Mouse (Mus musculus) intestine, embryonic 15.5 days (tissue): Measurements from ENCODE around the gene Pir. TPM values are rescaled to one million over a fixed set of nuclear protein-coding genes. Genes with fewer than 3 reads are reported as not detected.
A peak's percentile ranks its signal among the peaks of the same experiment; 100 is the strongest.

ENCODE experiments used
- ATAC-seq: fragments of 200-750 bp; cut with Nextera tagmentation; 2 replicates; pipeline ENCODE4 v1.8.0; 2017; ENCODE audit warnings: moderate TSS enrichment, moderate library complexity
- H3K27ac ChIP-seq: fragments of 300-500 bp; sonication (generic); 2 replicates; pipeline ENCODE4 v1.5.1; 2015; ENCODE audit warnings: mild to moderate bottlenecking, inconsistent platforms
- H3K27me3 ChIP-seq: fragments of 300-500 bp; sonication (generic); replicated peaks from 2 replicates; pipeline ENCODE4 v1.6.1; 2015; ENCODE audit warnings: inconsistent platforms
- H3K36me3 ChIP-seq: fragments of 300-500 bp; sonication (generic); 2 replicates; pipeline ENCODE4 v1.6.1; 2015; ENCODE audit warnings: inconsistent platforms
- H3K4me1 ChIP-seq: fragments of 300-500 bp; sonication (generic); replicated peaks from 2 replicates; pipeline ENCODE4 v1.6.1; 2015; ENCODE audit warnings: inconsistent platforms
- H3K4me2 ChIP-seq: fragments of 300-500 bp; sonication (generic); replicated peaks from 2 replicates; pipeline ENCODE4 v1.6.1; 2015; ENCODE audit warnings: mild to moderate bottlenecking, inconsistent platforms
- H3K4me3 ChIP-seq: fragments of 300-500 bp; sonication (generic); replicated peaks from 2 replicates; pipeline ENCODE4 v1.5.1; 2015; ENCODE audit warnings: inconsistent platforms
- H3K9ac ChIP-seq: fragments of 300-500 bp; sonication (generic); 2 replicates; pipeline ENCODE4 v1.6.1; 2015; ENCODE audit warnings: inconsistent platforms
- H3K9me3 ChIP-seq: fragments of 300-500 bp; sonication (generic); 2 replicates; pipeline ENCODE4 v1.6.1; 2016; ENCODE audit warnings: inconsistent platforms
- WGBS: fragments of 180-500 bp; shearing (Covaris S2); methylation state at CpG from one replicate; pipeline ENCODE4 v1.1.7; 2015; 5-methylcytosine and 5-hydroxymethylcytosine counted together
- polyA plus RNA-seq: library from polyadenylated mRNA; unstranded; fragments of >200 nt; fragmentation: Nextera tagmentation; extraction: Ambion mirVana; gene quantifications from 2 replicates; pipeline ENCODE4 v1.2.1, GENCODE M21; 2015

Gene Pir
- polyA plus RNA-seq, 1 experiment from 2014 or later, result 5.4 TPM

GRCm38 (mm10) chrX:164348937-164349336 is 79.8 kb downstream of the Pir start:
- Histone ChIP-seq H3K4me2 (no peak overlapping the region), H3K9ac (no peak overlapping the region)
- 88% methylated on average over 3 of the region's 3 CpGs for WGBS

GRCm38 (mm10) chrX:164365153-164365865 is 96.1 kb downstream of the Pir start:
- no peaks in the 10 kb centered on the region for H3K27me3 ChIP-seq
- no peaks in the 10 kb centered on the region for H3K4me1 ChIP-seq
- no peak overlapping the region for H3K4me3 ChIP-seq
- H3K4me2 ChIP-seq, result no peak overlapping the region
- H3K9me3 ChIP-seq, result no peaks in the 10 kb centered on the region
- no peak overlapping the region for H3K27ac ChIP-seq
- 90% methylated on average over 4 of the region's 4 CpGs for WGBS
- H3K36me3 ChIP-seq, result no peaks in the 10 kb centered on the region
- H3K9ac ChIP-seq, result no peak overlapping the region
- ATAC-seq, result no peak

More at GRCm38 (mm10) chrX:164348937-164349336, 79.8 kb downstream of the Pir start:
- no peak for ATAC-seq
- Histone ChIP-seq H3K27me3 (no peaks in the 10 kb centered on the region), H3K36me3 (no peaks in the 10 kb centered on the region), H3K4me1 (no peaks in the 10 kb centered on the region), H3K9me3 (no peaks in the 10 kb centered on the region), H3K27ac (no peak overlapping the region), H3K4me3 (no peak overlapping the region)

DNA sequence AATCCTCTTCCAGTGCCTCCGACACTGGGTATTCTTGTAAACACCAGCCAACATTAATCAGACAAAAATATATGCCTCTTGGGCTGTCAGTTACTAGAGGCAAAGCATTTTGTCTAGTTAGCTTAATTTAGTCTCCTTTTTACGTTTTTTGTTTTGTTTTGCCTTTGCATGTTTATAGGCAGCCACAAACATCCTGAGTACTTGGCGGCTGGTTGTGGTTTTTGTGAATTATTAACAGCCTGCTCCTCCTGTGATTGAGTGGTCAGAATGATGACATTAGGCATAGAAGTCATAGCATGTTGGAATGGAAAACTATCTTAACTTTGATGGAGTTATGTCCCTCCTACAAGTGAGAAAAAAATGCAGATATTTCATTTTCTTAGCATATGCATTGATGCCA is 101.4 kb downstream of the Pir start:
- no peak for ATAC-seq
- Histone ChIP-seq H3K27me3 (no peaks in the 10 kb centered on the region), H3K36me3 (no peaks in the 10 kb centered on the region), H3K9me3 (no peaks in the 10 kb centered on the region), H3K4me1 (no peaks in the 10 kb centered on the region), H3K4me2 (no peak overlapping the region), H3K27ac (no peak overlapping the region), H3K9ac (no peak overlapping the region), H3K4me3 (no peak overlapping the region)
- 65% methylated on average over 3 of the region's 3 CpGs for WGBS

DNA sequence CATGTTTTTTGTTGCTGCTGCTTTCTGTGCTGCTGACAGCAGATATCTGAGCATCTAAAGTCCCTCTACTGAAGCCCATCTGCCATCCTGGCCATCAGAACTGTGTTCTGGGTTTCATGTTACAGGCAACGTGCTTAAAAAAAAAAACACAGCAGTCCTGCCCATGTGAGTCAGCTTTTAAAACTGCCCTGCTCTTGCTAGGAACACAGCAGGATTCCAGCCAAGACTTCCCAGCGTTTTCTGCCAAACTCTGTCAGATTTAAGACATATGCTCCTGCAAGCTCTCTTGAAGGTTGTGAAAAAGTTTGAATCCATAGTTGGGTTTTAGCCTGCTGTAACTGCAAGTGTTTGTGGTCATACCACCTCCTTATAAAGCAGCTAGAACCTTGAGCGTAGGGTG is 103.9 kb downstream of the Pir start, which contains the start of gene Vegfd:
Vegfd (plus strand) TSS at position 298 of the 400 bp plus-strand sequence.
- 34% methylated on average over 3 of the region's 3 CpGs for WGBS
- H3K4me2 ChIP-seq, result no peak within 1 kb of the TSS
- no peaks in the 10 kb centered on the region for H3K9me3 ChIP-seq
- H3K4me1 ChIP-seq, result no peaks in the 10 kb centered on the region
- H3K27ac ChIP-seq, result no peak within 1 kb of the TSS
- ATAC-seq, result no peak
- no peak within 1 kb of the TSS for H3K9ac ChIP-seq
- H3K4me3 ChIP-seq, result no peak within 1 kb of the TSS
- no peaks in the 10 kb centered on the region for H3K27me3 ChIP-seq
- H3K36me3 ChIP-seq, result no peaks in the 10 kb centered on the region

- Histone ChIP-seq H3K9me3 (no peaks in the 10 kb centered on the region), H3K4me3 (no peak overlapping the region), H3K36me3 (no peaks in the 10 kb centered on the region), H3K27ac (no peak overlapping the region), H3K4me2 (no peak overlapping the region), H3K9ac (no peak overlapping the region), H3K4me1 (no peaks in the 10 kb centered on the region), H3K27me3 (no peaks in the 10 kb centered on the region)
- WGBS, result 60% methylated on average over 5 of the region's 5 CpGs
- no peak for ATAC-seq
These were observed 105.4 kb downstream of the Pir start for GRCm38 (mm10) chrX:164374586-164374985.

DNA sequence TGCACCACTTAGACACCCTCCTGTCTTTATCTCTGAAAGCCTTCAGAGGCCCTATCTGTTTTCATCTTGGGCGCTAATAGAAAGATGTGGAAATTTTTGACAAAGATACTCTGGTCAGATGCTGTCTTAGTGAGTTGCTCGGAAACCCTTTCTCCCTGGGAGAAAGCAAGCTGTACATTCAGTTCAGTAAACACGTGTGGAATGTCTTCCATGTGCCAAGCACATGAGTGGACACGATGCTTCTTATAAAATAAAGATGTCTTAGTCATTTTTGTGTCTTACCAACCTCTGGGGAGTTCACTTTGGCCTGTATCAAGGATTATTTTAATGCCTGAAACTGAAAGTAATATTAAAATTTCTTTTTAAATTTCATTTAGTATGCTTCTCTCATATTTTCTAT is 110.5 kb downstream of the Pir start:
- 72% methylated on average over 4 of the region's 4 CpGs for WGBS
- no peak overlapping the region for H3K27ac ChIP-seq
- no peaks in the 10 kb centered on the region for H3K4me1 ChIP-seq
- H3K4me3 ChIP-seq, result no peak overlapping the region
- H3K4me2 ChIP-seq, result no peak overlapping the region
- no peaks in the 10 kb centered on the region for H3K36me3 ChIP-seq
- no peak for ATAC-seq
- H3K27me3 ChIP-seq, result no peaks in the 10 kb centered on the region
- H3K9me3 ChIP-seq, result no peaks in the 10 kb centered on the region
- H3K9ac ChIP-seq, result no peak overlapping the region

- Histone ChIP-seq H3K4me3 (peak overlapping the region; percentile 32), H3K27ac (no peak overlapping the region), H3K4me2 (peak overlapping the region; percentile 69), H3K27me3 (no peaks in the 10 kb centered on the region), H3K36me3 (no peaks in the 10 kb centered on the region), H3K4me1 (no peaks in the 10 kb centered on the region), H3K9ac (no peak overlapping the region), H3K9me3 (no peaks in the 10 kb centered on the region)
- 19% methylated on average over 32 of the region's 33 CpGs for WGBS
- peak; percentile 99 for ATAC-seq
These were observed 112.6 kb downstream of the Pir start for GRCm38 (mm10) chrX:164381618-164382408.

- 77% methylated on average over 4 of the region's 4 CpGs for WGBS
These were observed 124.9 kb downstream of the Pir start for GRCm38 (mm10) chrX:164394091-164394490.

DNA sequence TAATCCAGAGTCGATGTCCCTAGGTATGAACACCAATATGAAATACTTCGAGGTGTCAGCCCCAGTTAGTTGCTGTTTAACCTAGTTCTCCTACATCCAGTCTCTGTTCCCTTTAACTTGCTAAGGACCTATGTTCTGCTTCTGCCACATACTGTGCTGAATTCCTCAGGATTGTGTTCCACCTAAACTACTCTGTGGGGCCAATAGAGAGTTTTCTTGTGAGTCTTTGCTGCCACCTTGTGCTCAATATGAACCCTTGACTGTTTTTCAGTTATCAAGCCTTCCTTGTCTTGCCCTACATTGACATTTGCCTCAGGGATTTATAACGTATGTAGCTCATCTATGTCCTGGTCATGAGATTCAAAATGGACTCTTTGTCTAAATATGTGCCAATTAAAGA is 129.3 kb downstream of the Pir start:
- H3K36me3 ChIP-seq, result no peaks in the 10 kb centered on the region
- H3K27ac ChIP-seq, result no peak overlapping the region
- no peaks in the 10 kb centered on the region for H3K9me3 ChIP-seq
- no peak overlapping the region for H3K4me2 ChIP-seq
- H3K27me3 ChIP-seq, result no peaks in the 10 kb centered on the region
- no peak overlapping the region for H3K9ac ChIP-seq
- no peaks in the 10 kb centered on the region for H3K4me1 ChIP-seq
- WGBS, result 57% methylated on average over 3 of the region's 3 CpGs
- no peak overlapping the region for H3K4me3 ChIP-seq
- ATAC-seq, result peak; percentile 75; the same call in 1 of the 2 replicates

More at GRCm38 (mm10) chrX:164394091-164394490, 124.9 kb downstream of the Pir start:
- Histone ChIP-seq H3K4me3 (no peak overlapping the region), H3K27me3 (no peaks in the 10 kb centered on the region; the same call in 1 of the 2 replicates), H3K4me1 (no peaks in the 10 kb centered on the region), H3K9ac (no peak overlapping the region), H3K27ac (no peak overlapping the region), H3K4me2 (no peak overlapping the region), H3K9me3 (no peaks in the 10 kb centered on the region), H3K36me3 (no peaks in the 10 kb centered on the region)
- no peak for ATAC-seq

- Histone ChIP-seq H3K9ac (no peak overlapping the region), H3K27me3 (no peaks in the 10 kb centered on the region)
- no peak for ATAC-seq
These were observed 136.0 kb downstream of the Pir start for GRCm38 (mm10) chrX:164405080-164405649.

GRCm38 (mm10) chrX:164406133-164407022 is 137.2 kb downstream of the Pir start:
- Histone ChIP-seq H3K9ac (no peak overlapping the region), H3K4me2 (no peak overlapping the region), H3K9me3 (no peaks in the 10 kb centered on the region), H3K4me3 (no peak overlapping the region), H3K27me3 (no peaks in the 10 kb centered on the region), H3K4me1 (no peaks in the 10 kb centered on the region), H3K36me3 (no peaks in the 10 kb centered on the region), H3K27ac (no peak overlapping the region)
- ATAC-seq, result 0 out of 2 replicates have a peak, but pooled peaks have one; percentile 32
- WGBS, result 70% methylated on average over 9 of the region's 9 CpGs

More at GRCm38 (mm10) chrX:164405080-164405649, 136.0 kb downstream of the Pir start:
- no peaks in the 10 kb centered on the region for H3K36me3 ChIP-seq
- no peak overlapping the region for H3K4me3 ChIP-seq
- H3K9me3 ChIP-seq, result no peaks in the 10 kb centered on the region
- no peaks in the 10 kb centered on the region for H3K4me1 ChIP-seq
- no peak overlapping the region for H3K27ac ChIP-seq
- no peak overlapping the region for H3K4me2 ChIP-seq
